Mouse (Mus musculus): ENCODE measurements around the gene Etl4. TPM values are rescaled to one million over a fixed set of nuclear protein-coding genes. Genes with fewer than 3 reads are reported as not detected.
A peak's percentile ranks its signal among the peaks of the same experiment; 100 is the strongest.

Gene Etl4
- polyA plus RNA-seq, 1 experiment from 2014 or later = 27.7 TPM

GRCm38 (mm10) chr2:20518506-20518905 lies 608.9 kb downstream of the Etl4 start:
- Histone ChIP-seq H3K4me2 (ENCODE audit: low read depth, low read length) (no peak overlapping the region), H3K4me1 (ENCODE audit: control insufficient read depth, insufficient read depth, low read length) (peaks cover 22% of the 10 kb centered on the region), H3K9ac (ENCODE audit: low read depth, low read length) (no peak overlapping the region), H3K9me3 (ENCODE audit: control insufficient read depth, low read length) (no peaks in the 10 kb centered on the region), H3K4me3 (ENCODE audit: low read length) (no peak overlapping the region), H3K27ac (ENCODE audit: low read length) (no peak overlapping the region), H3K36me3 (ENCODE audit: control insufficient read depth, insufficient read depth, low read length) (no peaks in the 10 kb centered on the region), H3K27me3 (replicated peaks; ENCODE audit: control insufficient read depth, insufficient read depth, low read length) (no peaks in the 10 kb centered on the region)
- WGBS = 31% methylated on average over 2 of the region's 2 CpGs
- ATAC-seq = no peak

GRCm38 (mm10) chr2:20519447-20520098 lies 610.0 kb downstream of the Etl4 start:
- under 1% methylated on average over 39 of the region's 39 CpGs for WGBS
- Histone ChIP-seq H3K9ac (ENCODE audit: low read depth, low read length) (peak overlapping the region; percentile 74), H3K4me2 (ENCODE audit: low read depth, low read length) (peak overlapping the region; percentile 61), H3K4me1 (ENCODE audit: control insufficient read depth, insufficient read depth, low read length) (peaks cover 22% of the 10 kb centered on the region), H3K9me3 (ENCODE audit: control insufficient read depth, low read length) (no peaks in the 10 kb centered on the region), H3K4me3 (ENCODE audit: low read length) (peak overlapping the region; percentile 52), H3K27me3 (replicated peaks; ENCODE audit: control insufficient read depth, insufficient read depth, low read length) (no peaks in the 10 kb centered on the region), H3K36me3 (ENCODE audit: control insufficient read depth, insufficient read depth, low read length) (no peaks in the 10 kb centered on the region), H3K27ac (ENCODE audit: low read length) (peak overlapping the region; percentile 92)
- peak; percentile 94 for ATAC-seq

GRCm38 (mm10) chr2:20520099-20520475 lies 610.5 kb downstream of the Etl4 start:
- Histone ChIP-seq H3K9me3 (ENCODE audit: control insufficient read depth, low read length) (no peaks in the 10 kb centered on the region), H3K4me1 (ENCODE audit: control insufficient read depth, insufficient read depth, low read length) (peaks cover 22% of the 10 kb centered on the region), H3K4me2 (ENCODE audit: low read depth, low read length) (peak overlapping the region; percentile 61), H3K27ac (ENCODE audit: low read length) (peak overlapping the region; percentile 92), H3K36me3 (ENCODE audit: control insufficient read depth, insufficient read depth, low read length) (no peaks in the 10 kb centered on the region), H3K4me3 (ENCODE audit: low read length) (peak overlapping the region; percentile 52), H3K9ac (ENCODE audit: low read depth, low read length) (peak overlapping the region; percentile 74), H3K27me3 (replicated peaks; ENCODE audit: control insufficient read depth, insufficient read depth, low read length) (no peaks in the 10 kb centered on the region)
- peak; percentile 30; the same call in 1 of the 2 replicates for ATAC-seq
- WGBS = under 1% methylated on average over 12 of the region's 12 CpGs

GRCm38 (mm10) chr2:20520636-20521595 lies 611.3 kb downstream of the Etl4 start:
- peaks cover 23% of the 10 kb centered on the region for H3K4me1 ChIP-seq (ENCODE audit: control insufficient read depth, insufficient read depth, low read length)
- H3K9ac ChIP-seq (ENCODE audit: low read depth, low read length) = peak overlapping the region; percentile 74
- H3K4me2 ChIP-seq (ENCODE audit: low read depth, low read length) = peak overlapping the region; percentile 61
- H3K4me3 ChIP-seq (ENCODE audit: low read length) = peak overlapping the region; percentile 52
- peak; percentile 39; the same call in 1 of the 2 replicates for ATAC-seq
- H3K9me3 ChIP-seq (ENCODE audit: control insufficient read depth, low read length) = no peaks in the 10 kb centered on the region
- 21% methylated on average over 23 of the region's 23 CpGs for WGBS
- H3K27ac ChIP-seq (ENCODE audit: low read length) = peak overlapping the region; percentile 92
- no peaks in the 10 kb centered on the region for H3K27me3 ChIP-seq (replicated peaks; ENCODE audit: control insufficient read depth, insufficient read depth, low read length)
- H3K36me3 ChIP-seq (ENCODE audit: control insufficient read depth, insufficient read depth, low read length) = no peaks in the 10 kb centered on the region

- Histone ChIP-seq H3K4me1 (ENCODE audit: control insufficient read depth, insufficient read depth, low read length) (peaks cover 30% of the 10 kb centered on the region), H3K27me3 (replicated peaks; ENCODE audit: control insufficient read depth, insufficient read depth, low read length) (no peaks in the 10 kb centered on the region), H3K36me3 (ENCODE audit: control insufficient read depth, insufficient read depth, low read length) (no peaks in the 10 kb centered on the region), H3K4me3 (ENCODE audit: low read length) (peak overlapping the region; percentile 20; the same call in 1 of the 2 replicates), H3K27ac (ENCODE audit: low read length) (peak overlapping the region; percentile 16; the same call in 1 of the 2 replicates), H3K4me2 (ENCODE audit: low read depth, low read length) (peak overlapping the region; percentile 61), H3K9me3 (ENCODE audit: control insufficient read depth, low read length) (no peaks in the 10 kb centered on the region), H3K9ac (ENCODE audit: low read depth, low read length) (no peak overlapping the region)
- 39% methylated on average over 11 of the region's 11 CpGs for WGBS
- ATAC-seq = no peak
Observed at GRCm38 (mm10) chr2:20521686-20522285, 612.2 kb downstream of the Etl4 start.

- H3K27me3 ChIP-seq (replicated peaks; ENCODE audit: control insufficient read depth, insufficient read depth, low read length) = no peaks in the 10 kb centered on the region
- no peaks in the 10 kb centered on the region for H3K9me3 ChIP-seq (ENCODE audit: control insufficient read depth, low read length)
- H3K36me3 ChIP-seq (ENCODE audit: control insufficient read depth, insufficient read depth, low read length) = no peaks in the 10 kb centered on the region
- no peak overlapping the region for H3K4me2 ChIP-seq (ENCODE audit: low read depth, low read length)
- ATAC-seq = no peak
- no peak overlapping the region for H3K27ac ChIP-seq (ENCODE audit: low read length)
- no peak overlapping the region for H3K9ac ChIP-seq (ENCODE audit: low read depth, low read length)
- H3K4me1 ChIP-seq (ENCODE audit: control insufficient read depth, insufficient read depth, low read length) = peaks cover 27% of the 10 kb centered on the region
- no peak overlapping the region for H3K4me3 ChIP-seq (ENCODE audit: low read length)
- WGBS = 83% methylated on average over 3 of the region's 3 CpGs
Observed at GRCm38 (mm10) chr2:20523636-20524035, 614.1 kb downstream of the Etl4 start.

- ATAC-seq = peak; percentile 85
- WGBS = 24% methylated on average over 4 of the region's 4 CpGs
Observed at GRCm38 (mm10) chr2:20525879-20526593, 616.5 kb downstream of the Etl4 start.

GRCm38 (mm10) chr2:20526856-20527255 lies 617.3 kb downstream of the Etl4 start:
- 97% methylated on average over 3 of the region's 3 CpGs for WGBS
- H3K4me2 ChIP-seq (ENCODE audit: low read depth, low read length) = no peak overlapping the region
- peak overlapping the region; percentile 74; the same call in 1 of the 2 replicates for H3K27ac ChIP-seq (ENCODE audit: low read length)

More at GRCm38 (mm10) chr2:20525879-20526593, 616.5 kb downstream of the Etl4 start:
- Histone ChIP-seq H3K4me2 (ENCODE audit: low read depth, low read length) (no peak overlapping the region), H3K4me1 (ENCODE audit: control insufficient read depth, insufficient read depth, low read length) (peaks cover 22% of the 10 kb centered on the region), H3K36me3 (ENCODE audit: control insufficient read depth, insufficient read depth, low read length) (no peaks in the 10 kb centered on the region), H3K4me3 (ENCODE audit: low read length) (no peak overlapping the region), H3K27me3 (replicated peaks; ENCODE audit: control insufficient read depth, insufficient read depth, low read length) (no peaks in the 10 kb centered on the region), H3K9ac (ENCODE audit: low read depth, low read length) (no peak overlapping the region), H3K27ac (ENCODE audit: low read length) (peak overlapping the region; percentile 74), H3K9me3 (ENCODE audit: control insufficient read depth, low read length) (no peaks in the 10 kb centered on the region)

More at GRCm38 (mm10) chr2:20526856-20527255, 617.3 kb downstream of the Etl4 start:
- no peak for ATAC-seq
- Histone ChIP-seq H3K36me3 (ENCODE audit: control insufficient read depth, insufficient read depth, low read length) (no peaks in the 10 kb centered on the region), H3K27me3 (replicated peaks; ENCODE audit: control insufficient read depth, insufficient read depth, low read length) (no peaks in the 10 kb centered on the region), H3K4me1 (ENCODE audit: control insufficient read depth, insufficient read depth, low read length) (peaks cover 16% of the 10 kb centered on the region), H3K4me3 (ENCODE audit: low read length) (no peak overlapping the region), H3K9ac (ENCODE audit: low read depth, low read length) (no peak overlapping the region), H3K9me3 (ENCODE audit: control insufficient read depth, low read length) (no peaks in the 10 kb centered on the region)

Data from intestine, embryonic 16.5 days (tissue).